ENCODE assay signal across 17 mouse cellular contexts in the genomic region with DNA sequence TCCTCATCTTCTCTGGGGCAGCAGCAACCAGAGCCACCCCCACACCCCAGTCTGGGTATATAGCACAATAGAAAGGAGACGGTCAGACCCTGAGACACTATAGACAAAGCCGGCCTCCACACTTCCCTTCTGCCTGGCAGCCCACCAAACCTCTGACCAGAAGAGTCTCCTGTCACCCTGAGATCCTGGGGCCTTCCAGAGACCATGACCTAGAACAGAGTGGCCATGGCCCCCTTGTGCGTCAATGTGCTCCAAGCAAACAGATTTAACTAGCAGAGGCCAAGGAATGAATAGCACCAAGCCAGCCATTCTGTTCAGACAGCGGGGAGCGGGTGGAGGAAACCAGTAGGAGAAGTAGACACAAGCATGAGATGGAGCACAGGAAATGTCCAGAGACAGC. TPM values are rescaled to one million over a fixed set of nuclear protein-coding genes. Genes with fewer than 3 reads are reported as not detected.
DNase-seq lines count a peak whose midpoint lies in the region; ATAC-seq lines count a peak whose summit lies in the region.
"Had no signal": no experiment of that assay in that cellular context is flagged by ENCODE, and none has a peak within 500 bp of the region (broad histone marks: within the 10 kb centered on the region; RNA-seq: fewer than 3 reads in every experiment).

No protein-coding gene starts in this region.

- no peaks in the 10 kb centered on the region for H3K9me3 ChIP-seq in liver, embryonic 13.5 days (replicated peaks)
- H3K9me3 ChIP-seq in intestine, embryonic 16.5 days (ENCODE audit: control insufficient read depth, low read length) = no peaks in the 10 kb centered on the region
- no peaks in the 10 kb centered on the region for H3K9me3 ChIP-seq in kidney, embryonic 14.5 days (ENCODE audit: control insufficient read depth, low read length)
- H3K9me3 ChIP-seq in kidney, embryonic 16.5 days (ENCODE audit: low read length) = no peaks in the 10 kb centered on the region
- H3K9me3 ChIP-seq: hindbrain, embryonic 15.5 days; limb, embryonic 15.5 days; midbrain, embryonic 13.5 days had no signal

- H3K9ac ChIP-seq in liver, embryonic 13.5 days = peak overlapping the region; percentile 63
- H3K9ac ChIP-seq in intestine, embryonic 16.5 days (ENCODE audit: low read depth, low read length) = no peak overlapping the region
- no peak overlapping the region for H3K9ac ChIP-seq in kidney, embryonic 14.5 days (ENCODE audit: low read depth, low read length)
- H3K9ac ChIP-seq in kidney, embryonic 16.5 days (replicated peaks; ENCODE audit: low read length) = no peak overlapping the region
- H3K9ac ChIP-seq: hindbrain, embryonic 15.5 days; limb, embryonic 15.5 days; midbrain, embryonic 13.5 days had no signal

- peak overlapping the region; percentile 15 for H3K4me2 ChIP-seq in liver, embryonic 13.5 days
- no peak overlapping the region for H3K4me2 ChIP-seq in intestine, embryonic 16.5 days (ENCODE audit: low read depth, low read length)
- no peak overlapping the region for H3K4me2 ChIP-seq in kidney, embryonic 14.5 days (replicated peaks; ENCODE audit: low read depth, low read length)
- no peak overlapping the region for H3K4me2 ChIP-seq in kidney, embryonic 16.5 days (replicated peaks; ENCODE audit: low read depth, low read length)
- H3K4me2 ChIP-seq: hindbrain, embryonic 15.5 days; limb, embryonic 15.5 days; midbrain, embryonic 13.5 days had no signal

- no peak for ATAC-seq in liver, embryonic 13.5 days (ENCODE audit: low read depth)
- no peak for ATAC-seq in intestine, embryonic 16.5 days
- ATAC-seq in kidney, embryonic 14.5 days (ENCODE audit: low FRiP score, low TSS enrichment) = no peak
- no peak for ATAC-seq in kidney, embryonic 16.5 days (ENCODE audit: low FRiP score, low TSS enrichment)
- ATAC-seq: forebrain, embryonic 14.5 days; midbrain, embryonic 13.5 days had no signal

- H3K36me3 ChIP-seq in liver, embryonic 13.5 days = no peaks in the 10 kb centered on the region
- no peaks in the 10 kb centered on the region for H3K36me3 ChIP-seq in intestine, embryonic 16.5 days (ENCODE audit: control insufficient read depth, insufficient read depth, low read length)
- H3K36me3 ChIP-seq in kidney, embryonic 14.5 days (ENCODE audit: control insufficient read depth, insufficient read depth, low read length) = no peaks in the 10 kb centered on the region
- no peaks in the 10 kb centered on the region for H3K36me3 ChIP-seq in kidney, embryonic 16.5 days (ENCODE audit: insufficient read depth, low read length)
- H3K36me3 ChIP-seq: hindbrain, embryonic 15.5 days; limb, embryonic 15.5 days; midbrain, embryonic 13.5 days had no signal

- peaks cover 62% of the 10 kb centered on the region for H3K4me1 ChIP-seq in liver, embryonic 13.5 days (replicated peaks)
- H3K4me1 ChIP-seq in intestine, embryonic 16.5 days (ENCODE audit: control insufficient read depth, insufficient read depth, low read length) = no peaks in the 10 kb centered on the region
- H3K4me1 ChIP-seq in kidney, embryonic 14.5 days (ENCODE audit: control insufficient read depth, insufficient read depth, low read length) = no peaks in the 10 kb centered on the region
- no peaks in the 10 kb centered on the region for H3K4me1 ChIP-seq in kidney, embryonic 16.5 days (ENCODE audit: insufficient read depth, low read length)
- H3K4me1 ChIP-seq: hindbrain, embryonic 15.5 days; midbrain, embryonic 13.5 days had no signal

- WGBS in liver, embryonic 13.5 days (ENCODE audit: insufficient replicate concordance) = 50% methylated on average over 5 of the region's 5 CpGs
- WGBS in intestine, embryonic 16.5 days = 89% methylated on average over 5 of the region's 5 CpGs
- 94% methylated on average over 5 of the region's 5 CpGs for WGBS in kidney, embryonic 14.5 days
- WGBS in kidney, embryonic 16.5 days = 88% methylated on average over 5 of the region's 5 CpGs

- H3K4me3 ChIP-seq in liver, embryonic 13.5 days (replicated peaks) = no peak overlapping the region
- no peak overlapping the region for H3K4me3 ChIP-seq in intestine, embryonic 16.5 days (ENCODE audit: low read length)
- no peak overlapping the region for H3K4me3 ChIP-seq in kidney, embryonic 14.5 days (ENCODE audit: low read length)
- H3K4me3 ChIP-seq in kidney, embryonic 16.5 days (ENCODE audit: low read length) = no peak overlapping the region
- H3K4me3 ChIP-seq: gastrocnemius, adult 2 months; hindbrain, embryonic 15.5 days; limb, embryonic 15.5 days; midbrain, embryonic 13.5 days had no signal

- H3K27ac ChIP-seq in liver, embryonic 13.5 days = peak overlapping the region; percentile 89
- no peak overlapping the region for H3K27ac ChIP-seq in intestine, embryonic 16.5 days (ENCODE audit: low read length)
- H3K27ac ChIP-seq in kidney, embryonic 14.5 days (ENCODE audit: low read depth, low read length) = no peak overlapping the region
- H3K27ac ChIP-seq in kidney, embryonic 16.5 days (ENCODE audit: low read length) = no peak overlapping the region
- H3K27ac ChIP-seq: gastrocnemius, adult 2 months; hindbrain, embryonic 15.5 days; limb, embryonic 15.5 days; midbrain, embryonic 13.5 days had no signal

- no peaks in the 10 kb centered on the region for H3K27me3 ChIP-seq in liver, embryonic 13.5 days
- H3K27me3 ChIP-seq in intestine, embryonic 16.5 days (replicated peaks; ENCODE audit: control insufficient read depth, insufficient read depth, low read length) = no peaks in the 10 kb centered on the region
- H3K27me3 ChIP-seq in kidney, embryonic 14.5 days (ENCODE audit: control insufficient read depth, insufficient read depth, low read length) = no peaks in the 10 kb centered on the region
- H3K27me3 ChIP-seq in kidney, embryonic 16.5 days (ENCODE audit: insufficient read depth, low read length) = no peaks in the 10 kb centered on the region
- H3K27me3 ChIP-seq: hindbrain, embryonic 15.5 days; limb, embryonic 15.5 days; midbrain, embryonic 13.5 days had no signal

- peak; percentile 82 for DNase-seq in layer of hippocampus, adult 9-11 months
- DNase-seq in layer of hippocampus, adult 9-10 months (ENCODE audit: low spot score) = no peak
- DNase-seq in adrenal gland, adult 8-10 months = peak; percentile 23
- DNase-seq in adrenal gland, postnatal 25 days = peak; percentile 5
- DNase-seq in liver, embryonic 13.5 days = no peak
- DNase-seq: cerebellum, adult 18-20 months; gastrocnemius, adult 2 months; heart, postnatal 10 days; kidney, adult 11 months; lung, postnatal 36 days had no signal

RNA-seq across cellular contexts. Expression of a gene that starts 59.0 kb away (rescaled TPM):
- 1 to 10 TPM; 3.5 to 8.8 (median 5.1) TPM for total RNA-seq in adrenal gland, adult 8-10 months (2022)
- total RNA-seq in adrenal gland, postnatal 25 days (2021) = 6.7 and 6.8 TPM in 2 replicates
- polyA plus RNA-seq in liver, embryonic 13.5 days (2015; fragmentation: Nextera tagmentation; extraction: Ambion mirVana) = 63.7 and 76.5 TPM in 2 replicates
- 8.9 and 9.9 TPM in 2 replicates for polyA plus RNA-seq in intestine, embryonic 16.5 days (2015; fragmentation: Nextera tagmentation; extraction: Ambion mirVana)
- polyA plus RNA-seq in kidney, embryonic 14.5 days (2014; fragmentation: Nextera tagmentation; extraction: Ambion mirVana) = 1.8 and 5.7 TPM in 2 replicates
- polyA plus RNA-seq in kidney, embryonic 16.5 days (2015; fragmentation: Nextera tagmentation; extraction: Ambion mirVana) = 8.3 and 9.2 TPM in 2 replicates

Comparison
In these comparisons a context has a peak if more than half of its experiments do, and no peak if none do; other contexts are left out.
1. DNase-seq: peak in layer of hippocampus, adult 9-11 months (single experiment), adrenal gland, adult 8-10 months (single experiment) and adrenal gland, postnatal 25 days (single experiment); none in layer of hippocampus, adult 9-10 months (single experiment) and liver, embryonic 13.5 days (single experiment).